In the genomic region with DNA sequence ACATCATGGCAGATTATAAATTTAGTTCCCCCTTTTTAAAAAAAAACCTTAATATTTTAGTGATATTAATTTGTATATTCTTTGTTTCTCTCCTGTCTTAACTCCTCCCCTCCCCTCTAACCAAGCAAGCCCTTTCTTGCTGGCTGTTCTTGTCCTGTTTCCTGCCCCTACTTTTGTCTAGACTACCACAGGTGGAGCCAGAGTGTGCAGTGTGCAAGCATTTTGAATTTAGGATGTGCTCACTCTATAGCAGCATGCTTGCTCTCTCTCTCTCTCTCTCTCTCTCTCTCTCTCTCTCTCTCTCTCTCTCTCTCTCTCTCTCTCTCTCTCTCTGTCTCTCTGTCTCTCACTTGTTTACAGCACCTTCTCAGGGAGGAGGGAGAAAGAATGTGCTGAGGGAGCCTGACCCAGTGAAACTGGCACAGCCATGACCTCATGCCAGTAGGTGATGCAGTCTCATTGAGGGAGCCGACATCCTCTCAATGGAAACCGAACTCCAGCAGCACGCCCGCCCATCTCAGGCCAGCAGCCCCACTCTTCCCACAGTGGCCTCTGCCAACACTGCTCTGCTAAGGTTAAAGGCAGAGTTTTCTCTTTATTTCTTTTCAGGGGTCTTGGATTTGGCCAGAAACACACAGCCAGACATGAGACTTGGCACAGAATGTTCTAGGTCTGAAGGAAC, we compare ENCODE assay signal across 12 mouse cellular contexts. TPM values are rescaled to one million over a fixed set of nuclear protein-coding genes. Genes with fewer than 3 reads are reported as not detected.
DNase-seq lines count a peak whose midpoint lies in the region; ATAC-seq and TF ChIP-seq lines count a peak whose summit lies in the region.
"Had no signal": no experiment of that assay in that cellular context is flagged by ENCODE, and none has a peak within 500 bp of the region (broad histone marks: within the 10 kb centered on the region; RNA-seq: fewer than 3 reads in every experiment).

No protein-coding gene starts in this region.

- 52% methylated on average over 4 of the region's 4 CpGs for WGBS in forebrain, embryonic 10.5 days
- whole genome bisulfite sequencing in heart, embryonic 12.5 days: 51% methylated on average over 4 of the region's 4 CpGs
- WGBS in liver, postnatal 0 days (ENCODE audit: insufficient replicate concordance): 77% methylated on average over 4 of the region's 4 CpGs
- 71% methylated on average over 4 of the region's 4 CpGs for WGBS in liver, embryonic 11.5 days

- H3K4me2 ChIP-seq in heart, embryonic 12.5 days: no peak overlapping the region
- H3K4me2 ChIP-seq in liver, postnatal 0 days (ENCODE audit: low read depth, low read length): no peak overlapping the region
- H3K4me2 ChIP-seq in liver, embryonic 11.5 days: no peak overlapping the region

- H3K4me3 ChIP-seq in forebrain, embryonic 10.5 days: peak overlapping the region; percentile 83; the same call in 1 of the 2 replicates
- H3K4me3 ChIP-seq in heart, embryonic 12.5 days: no peak overlapping the region
- H3K4me3 ChIP-seq in liver, postnatal 0 days (ENCODE audit: low read depth, low read length): no peak overlapping the region
- no peak overlapping the region for H3K4me3 ChIP-seq in liver, embryonic 11.5 days (ENCODE audit: low read depth, low read length)

- H3K36me3 ChIP-seq in forebrain, embryonic 10.5 days (replicated peaks): peaks cover 4% of the 10 kb centered on the region
- no peaks in the 10 kb centered on the region for H3K36me3 ChIP-seq in heart, embryonic 12.5 days
- no peaks in the 10 kb centered on the region for H3K36me3 ChIP-seq in liver, postnatal 0 days (replicated peaks; ENCODE audit: insufficient read depth, low read length)
- no peaks in the 10 kb centered on the region for H3K36me3 ChIP-seq in liver, embryonic 11.5 days (ENCODE audit: control insufficient read depth, insufficient read depth, low read length)

- TF ChIP-seq CTCF in liver, postnatal 0 days (IDR thresholded peaks at IDR 0.05; ENCODE audit: low read depth): no peak

- H3K9ac ChIP-seq in heart, embryonic 12.5 days: no peak overlapping the region
- H3K9ac ChIP-seq in liver, postnatal 0 days (replicated peaks): no peak overlapping the region
- no peak overlapping the region for H3K9ac ChIP-seq in liver, embryonic 11.5 days (ENCODE audit: low read depth, low read length)

- no peaks in the 10 kb centered on the region for H3K9me3 ChIP-seq in forebrain, embryonic 10.5 days
- no peaks in the 10 kb centered on the region for H3K9me3 ChIP-seq in heart, embryonic 12.5 days (replicated peaks)
- H3K9me3 ChIP-seq in liver, postnatal 0 days (ENCODE audit: low read length): no peaks in the 10 kb centered on the region
- no peaks in the 10 kb centered on the region for H3K9me3 ChIP-seq in liver, embryonic 11.5 days (ENCODE audit: control insufficient read depth, low read length)

- intact Hi-C loops in gastrocnemius, postnatal 14 days (cut with DNase I; ENCODE audit: low total_unique reads): no loop called here

- H3K27ac ChIP-seq in forebrain, embryonic 10.5 days: peak overlapping the region; percentile 56; the same call in 1 of the 2 replicates
- H3K27ac ChIP-seq in heart, embryonic 12.5 days (ENCODE audit: poor library complexity, severe bottlenecking): no peak overlapping the region
- H3K27ac ChIP-seq in liver, postnatal 0 days (ENCODE audit: low read depth): no peak overlapping the region
- no peak overlapping the region for H3K27ac ChIP-seq in liver, embryonic 11.5 days (ENCODE audit: low read depth, low read length)

- peaks cover 39% of the 10 kb centered on the region for H3K4me1 ChIP-seq in forebrain, embryonic 10.5 days
- no peaks in the 10 kb centered on the region for H3K4me1 ChIP-seq in heart, embryonic 12.5 days (replicated peaks)
- 0 out of 2 replicates have a peak, but pooled peaks cover 3% of the 10 kb centered on the region for H3K4me1 ChIP-seq in liver, postnatal 0 days (ENCODE audit: insufficient read depth)
- no peaks in the 10 kb centered on the region for H3K4me1 ChIP-seq in liver, embryonic 11.5 days (replicated peaks; ENCODE audit: control insufficient read depth, insufficient read depth, low read length)

- peaks cover 12% of the 10 kb centered on the region for H3K27me3 ChIP-seq in forebrain, embryonic 10.5 days (ENCODE audit: poor library complexity, severe bottlenecking)
- H3K27me3 ChIP-seq in heart, embryonic 12.5 days (replicated peaks): peaks cover 10% of the 10 kb centered on the region
- H3K27me3 ChIP-seq in liver, postnatal 0 days (ENCODE audit: insufficient read depth, low read length): no peaks in the 10 kb centered on the region
- peaks cover 6% of the 10 kb centered on the region; the same call in 1 of the 2 replicates for H3K27me3 ChIP-seq in liver, embryonic 11.5 days (replicated peaks; ENCODE audit: control insufficient read depth, insufficient read depth, low read length)

- ATAC-seq in inflammation-experienced regulatory T-cells, adult 6 months: peak; percentile 16
- no peak for ATAC-seq in heart, embryonic 12.5 days (ENCODE audit: insufficient number of reproducible peaks, low FRiP score)
- ATAC-seq in liver, postnatal 0 days: no peak
- no peak for ATAC-seq in liver, embryonic 11.5 days (replicated peaks; ENCODE audit: low FRiP score)

- peak; percentile 31 for DNase-seq in right cerebral cortex, postnatal 4 days
- no peak for DNase-seq in right cerebral cortex, postnatal 36 days (ENCODE audit: low spot score in 2 of 2)
- no peak for DNase-seq in forebrain, embryonic 10.5 days (ENCODE audit: extremely low spot score, low spot score)
- DNase-seq in liver, postnatal 0 days: no peak
- no peak for DNase-seq in liver, embryonic 11.5 days (ENCODE audit: low spot score)
- no peak for DNase-seq in gastrocnemius, postnatal 14 days
- DNase-seq: adrenal gland, adult 2 months; kidney, postnatal 36 days; liver had no signal

- no peak for TF ChIP-seq EP300 in liver, postnatal 0 days (IDR thresholded peaks at IDR 0.05; ENCODE audit: low read depth)

RNA-seq across cellular contexts. Expression of a gene that starts 2.6 kb away (rescaled TPM):
- polyA plus RNA-seq in forebrain, embryonic 10.5 days (2016; fragmentation: Nextera tagmentation; extraction: Ambion mirVana): 59.6 and 73.6 TPM in 2 replicates
- polyA plus RNA-seq in inflammation-experienced regulatory T-cells, adult 6 months (2017; shearing (Covaris generic)): 10 to 100 TPM in 1 of 3 experiments, 1 to 10 TPM in 2; 6.8 to 14.9 (median 7.9) TPM
- 3.9 and 4.0 TPM in 2 replicates for polyA plus RNA-seq in heart, embryonic 12.5 days (2016; fragmentation: Nextera tagmentation; extraction: Ambion mirVana)
- polyA plus RNA-seq in liver, postnatal 0 days (2015; fragmentation: Nextera tagmentation; extraction: Ambion mirVana): 0.51 and 0.66 TPM in 2 replicates
- polyA plus RNA-seq in liver, embryonic 11.5 days (2014; fragmentation: Nextera tagmentation; extraction: Ambion mirVana): 4.1 and 5.5 TPM in 2 replicates
- total RNA-seq in gastrocnemius, postnatal 14 days (2021): 1 to 10 TPM; 4.0 to 5.2 TPM
- total RNA-seq: megakaryocyte-erythroid progenitor cell, adult 5-6 weeks had no signal
